Mouse (Mus musculus) myocyte (in vitro differentiated cells): ENCODE data around the gene Dynlrb1.

Source experiments
- CEBPB ChIP-seq: IDR thresholded peaks from 2 replicates; pipeline ENCODE4 v1.6.1; 2011; ENCODE audit warnings: mild to moderate bottlenecking, moderate library complexity; ENCODE audit not compliant: poor library complexity, insufficient read depth, severe bottlenecking
- POLR2A ChIP-seq: IDR thresholded peaks from one replicate; pipeline ENCODE4 v1.6.1; 2011; ENCODE audit warnings: low read depth, mild to moderate bottlenecking, control low read depth, moderate library complexity; ENCODE audit not compliant: insufficient read length
- POLR2AphosphoS2 ChIP-seq: IDR thresholded peaks from one replicate; pipeline ENCODE4 v1.6.1; 2011; ENCODE audit warnings: low read depth, control low read depth; ENCODE audit not compliant: insufficient read length
- TCF3 ChIP-seq: IDR thresholded peaks from one replicate; pipeline ENCODE4 v1.6.1; 2011; ENCODE audit warnings: low read depth, control low read depth; ENCODE audit not compliant: insufficient read length
- USF1 ChIP-seq: IDR thresholded peaks from one replicate; pipeline ENCODE4 v1.6.1; 2011; ENCODE audit warnings: low read depth, mild to moderate bottlenecking, control low read depth, moderate library complexity

DNA sequence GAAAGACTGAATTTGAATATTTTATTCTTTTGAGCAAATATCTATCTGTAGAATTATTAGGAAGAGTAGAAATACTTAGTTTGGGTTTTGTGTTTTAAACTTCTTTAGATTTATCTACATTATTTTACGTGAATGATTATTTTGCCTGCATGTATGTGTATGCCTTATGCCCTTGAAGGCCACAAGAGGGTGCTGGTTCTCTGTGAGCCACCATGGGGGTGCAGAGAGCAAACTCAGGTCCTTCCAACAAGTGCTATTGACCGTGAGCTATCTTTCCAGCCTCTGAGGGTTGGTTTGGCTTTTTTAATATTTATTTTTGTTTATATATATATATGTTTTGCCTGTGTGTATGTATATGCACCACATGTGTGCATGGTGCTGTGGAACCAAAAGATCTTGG, 28.9 kb upstream of the Dynlrb1 start:
- TF ChIP-seq TCF3 (no peak), CEBPB (no peak), POLR2A (no peak), POLR2AphosphoS2 (no peak), USF1 (no peak)
